Mouse (Mus musculus): ENCODE results near the gene Galnt10. TPM values are rescaled to one million over a fixed set of nuclear protein-coding genes. Genes with fewer than 3 reads are reported as not detected.

The Galnt10 gene
- 13.9 and 15.6 TPM in 2 replicates for polyA plus RNA-seq (2014; fragmentation: Nextera tagmentation; extraction: Ambion mirVana)

GRCm38 (mm10) chr11:57645018-57645559 is at the start of gene Galnt10:
Gene Galnt10 (plus strand): TSS chr11:57645442.
- no peaks in the 10 kb centered on the region for H3K9me3 ChIP-seq (ENCODE audit: control insufficient read depth, low read length)
- peak within 1 kb of the TSS; percentile 74 for H3K9ac ChIP-seq (ENCODE audit: low read length)
- no peak within 1 kb of the TSS; the same call in 1 of the 2 replicates for H3K27ac ChIP-seq (replicated peaks; ENCODE audit: low read depth, low read length)
- H3K4me3 ChIP-seq (ENCODE audit: low read depth, low read length) = peak within 1 kb of the TSS; percentile 50
- peak; percentile 90 for DNase-seq (ENCODE audit: low spot score)
- H3K36me3 ChIP-seq (ENCODE audit: control insufficient read depth, insufficient read depth, low read length) = no peaks in the 10 kb centered on the region
- H3K27me3 ChIP-seq (ENCODE audit: control insufficient read depth, insufficient read depth, low read length) = no peaks in the 10 kb centered on the region
- H3K4me1 ChIP-seq (ENCODE audit: control insufficient read depth, insufficient read depth, low read length) = peaks cover 13% of the 10 kb centered on the region
- WGBS = under 1% methylated on average over 52 of the region's 60 CpGs
- ATAC-seq (ENCODE audit: insufficient number of reproducible peaks, low FRiP score, low TSS enrichment, low read depth) = peak; percentile 89
- H3K4me2 ChIP-seq (ENCODE audit: low read depth, severe bottlenecking) = peak within 1 kb of the TSS; percentile 67

- H3K36me3 ChIP-seq (ENCODE audit: control insufficient read depth, insufficient read depth, low read length) = no peaks in the 10 kb centered on the region
- H3K9ac ChIP-seq (ENCODE audit: low read length) = no peak overlapping the region
- no peak overlapping the region for H3K4me2 ChIP-seq (ENCODE audit: low read depth, severe bottlenecking)
- ATAC-seq (ENCODE audit: insufficient number of reproducible peaks, low FRiP score, low TSS enrichment, low read depth) (no peak), DNase-seq (ENCODE audit: low spot score) (no peak)
- no peak overlapping the region for H3K27ac ChIP-seq (replicated peaks; ENCODE audit: low read depth, low read length)
- H3K9me3 ChIP-seq (ENCODE audit: control insufficient read depth, low read length) = no peaks in the 10 kb centered on the region
- peaks cover 7% of the 10 kb centered on the region for H3K4me1 ChIP-seq (ENCODE audit: control insufficient read depth, insufficient read depth, low read length)
- 83% methylated on average over 5 of the region's 5 CpGs for WGBS
- H3K4me3 ChIP-seq (ENCODE audit: low read depth, low read length) = no peak overlapping the region
- H3K27me3 ChIP-seq (ENCODE audit: control insufficient read depth, insufficient read depth, low read length) = no peaks in the 10 kb centered on the region
These were observed 49.3 kb upstream of the Galnt10 start for GRCm38 (mm10) chr11:57595899-57596298.

- ATAC-seq (ENCODE audit: insufficient number of reproducible peaks, low FRiP score, low TSS enrichment, low read depth) (no peak), DNase-seq (ENCODE audit: low spot score) (no peak)
- Histone ChIP-seq H3K36me3 (ENCODE audit: control insufficient read depth, insufficient read depth, low read length) (no peaks in the 10 kb centered on the region), H3K4me1 (ENCODE audit: control insufficient read depth, insufficient read depth, low read length) (peaks cover 9% of the 10 kb centered on the region), H3K9ac (ENCODE audit: low read length) (no peak overlapping the region), H3K4me3 (ENCODE audit: low read depth, low read length) (no peak overlapping the region), H3K9me3 (ENCODE audit: control insufficient read depth, low read length) (no peaks in the 10 kb centered on the region), H3K4me2 (ENCODE audit: low read depth, severe bottlenecking) (no peak overlapping the region), H3K27ac (replicated peaks; ENCODE audit: low read depth, low read length) (no peak overlapping the region), H3K27me3 (ENCODE audit: control insufficient read depth, insufficient read depth, low read length) (no peaks in the 10 kb centered on the region)
- 78% methylated on average over 5 of the region's 5 CpGs for WGBS
These were observed 47.1 kb upstream of the Galnt10 start for GRCm38 (mm10) chr11:57598161-57598560.

GRCm38 (mm10) chr11:57599304-57599703 is 45.9 kb upstream of the Galnt10 start:
- H3K27ac ChIP-seq (replicated peaks; ENCODE audit: low read depth, low read length) = peak overlapping the region; percentile 30; the same call in 1 of the 2 replicates
- H3K9me3 ChIP-seq (ENCODE audit: control insufficient read depth, low read length) = no peaks in the 10 kb centered on the region
- WGBS = 80% methylated on average over 6 of the region's 6 CpGs

GRCm38 (mm10) chr11:57600113-57600512 is 45.1 kb upstream of the Galnt10 start:
- Histone ChIP-seq H3K9ac (ENCODE audit: low read length) (no peak overlapping the region), H3K27ac (replicated peaks; ENCODE audit: low read depth, low read length) (peak overlapping the region; percentile 79), H3K27me3 (ENCODE audit: control insufficient read depth, insufficient read depth, low read length) (no peaks in the 10 kb centered on the region), H3K9me3 (ENCODE audit: control insufficient read depth, low read length) (no peaks in the 10 kb centered on the region), H3K4me3 (ENCODE audit: low read depth, low read length) (no peak overlapping the region), H3K4me1 (ENCODE audit: control insufficient read depth, insufficient read depth, low read length) (peaks cover 9% of the 10 kb centered on the region), H3K4me2 (ENCODE audit: low read depth, severe bottlenecking) (no peak overlapping the region), H3K36me3 (ENCODE audit: control insufficient read depth, insufficient read depth, low read length) (no peaks in the 10 kb centered on the region)
- WGBS = 9% methylated on average over 8 of the region's 8 CpGs
- DNase-seq (ENCODE audit: low spot score) (peak; percentile 59), ATAC-seq (ENCODE audit: insufficient number of reproducible peaks, low FRiP score, low TSS enrichment, low read depth) (peak; percentile 55; the same call in 1 of the 2 replicates)

More at GRCm38 (mm10) chr11:57599304-57599703, 45.9 kb upstream of the Galnt10 start:
- no peak overlapping the region for H3K4me3 ChIP-seq (ENCODE audit: low read depth, low read length)
- no peak overlapping the region for H3K4me2 ChIP-seq (ENCODE audit: low read depth, severe bottlenecking)
- H3K9ac ChIP-seq (ENCODE audit: low read length) = no peak overlapping the region
- DNase-seq (ENCODE audit: low spot score) (no peak), ATAC-seq (ENCODE audit: insufficient number of reproducible peaks, low FRiP score, low TSS enrichment, low read depth) (no peak)
- peaks cover 9% of the 10 kb centered on the region for H3K4me1 ChIP-seq (ENCODE audit: control insufficient read depth, insufficient read depth, low read length)
- no peaks in the 10 kb centered on the region for H3K36me3 ChIP-seq (ENCODE audit: control insufficient read depth, insufficient read depth, low read length)
- H3K27me3 ChIP-seq (ENCODE audit: control insufficient read depth, insufficient read depth, low read length) = no peaks in the 10 kb centered on the region

GRCm38 (mm10) chr11:57600621-57601121 is 44.6 kb upstream of the Galnt10 start:
- H3K4me3 ChIP-seq (ENCODE audit: low read depth, low read length) = no peak overlapping the region
- peaks cover 9% of the 10 kb centered on the region for H3K4me1 ChIP-seq (ENCODE audit: control insufficient read depth, insufficient read depth, low read length)
- H3K36me3 ChIP-seq (ENCODE audit: control insufficient read depth, insufficient read depth, low read length) = no peaks in the 10 kb centered on the region
- peak; percentile 59 for ATAC-seq (ENCODE audit: insufficient number of reproducible peaks, low FRiP score, low TSS enrichment, low read depth)
- H3K9ac ChIP-seq (ENCODE audit: low read length) = peak overlapping the region; percentile 37; the same call in 1 of the 2 replicates
- 4% methylated on average over 4 of the region's 4 CpGs for WGBS
- H3K27ac ChIP-seq (replicated peaks; ENCODE audit: low read depth, low read length) = peak overlapping the region; percentile 79
- DNase-seq (ENCODE audit: low spot score) = peak; percentile 53
- H3K4me2 ChIP-seq (ENCODE audit: low read depth, severe bottlenecking) = 0 out of 2 replicates have a peak overlapping the region, but pooled peaks have one; percentile 12
- H3K27me3 ChIP-seq (ENCODE audit: control insufficient read depth, insufficient read depth, low read length) = no peaks in the 10 kb centered on the region
- no peaks in the 10 kb centered on the region for H3K9me3 ChIP-seq (ENCODE audit: control insufficient read depth, low read length)

- Histone ChIP-seq H3K4me3 (ENCODE audit: low read depth, low read length) (no peak overlapping the region), H3K4me1 (ENCODE audit: control insufficient read depth, insufficient read depth, low read length) (peaks cover 9% of the 10 kb centered on the region), H3K27ac (replicated peaks; ENCODE audit: low read depth, low read length) (no peak overlapping the region), H3K4me2 (ENCODE audit: low read depth, severe bottlenecking) (no peak overlapping the region), H3K9me3 (ENCODE audit: control insufficient read depth, low read length) (no peaks in the 10 kb centered on the region), H3K9ac (ENCODE audit: low read length) (no peak overlapping the region), H3K36me3 (ENCODE audit: control insufficient read depth, insufficient read depth, low read length) (no peaks in the 10 kb centered on the region), H3K27me3 (ENCODE audit: control insufficient read depth, insufficient read depth, low read length) (no peaks in the 10 kb centered on the region)
- DNase-seq (ENCODE audit: low spot score) (no peak), ATAC-seq (ENCODE audit: insufficient number of reproducible peaks, low FRiP score, low TSS enrichment, low read depth) (no peak)
- WGBS = 74% methylated on average over 2 of the region's 2 CpGs
These were observed 43.3 kb upstream of the Galnt10 start for GRCm38 (mm10) chr11:57601806-57602455.

GRCm38 (mm10) chr11:57605086-57605485 is 40.2 kb upstream of the Galnt10 start:
- no peaks in the 10 kb centered on the region for H3K27me3 ChIP-seq (ENCODE audit: control insufficient read depth, insufficient read depth, low read length)

More at GRCm38 (mm10) chr11:57605086-57605485, 40.2 kb upstream of the Galnt10 start:
- Histone ChIP-seq H3K27ac (replicated peaks; ENCODE audit: low read depth, low read length) (no peak overlapping the region), H3K9ac (ENCODE audit: low read length) (no peak overlapping the region), H3K4me3 (ENCODE audit: low read depth, low read length) (no peak overlapping the region), H3K9me3 (ENCODE audit: control insufficient read depth, low read length) (no peaks in the 10 kb centered on the region), H3K4me1 (ENCODE audit: control insufficient read depth, insufficient read depth, low read length) (peaks cover 9% of the 10 kb centered on the region), H3K4me2 (ENCODE audit: low read depth, severe bottlenecking) (no peak overlapping the region), H3K36me3 (ENCODE audit: control insufficient read depth, insufficient read depth, low read length) (no peaks in the 10 kb centered on the region)
- ATAC-seq (ENCODE audit: insufficient number of reproducible peaks, low FRiP score, low TSS enrichment, low read depth) = no peak
- WGBS = 49% methylated on average over 5 of the region's 5 CpGs
- no peak for DNase-seq (ENCODE audit: low spot score)
